Mouse (Mus musculus): Measurements from ENCODE around the gene Tns1. TPM values are rescaled to one million over a fixed set of nuclear protein-coding genes. Genes with fewer than 3 reads are reported as not detected.

Tns1 gene
- total and polyA plus RNA-seq, 3 experiments = 0.11 TPM; not detected in 2

DNA sequence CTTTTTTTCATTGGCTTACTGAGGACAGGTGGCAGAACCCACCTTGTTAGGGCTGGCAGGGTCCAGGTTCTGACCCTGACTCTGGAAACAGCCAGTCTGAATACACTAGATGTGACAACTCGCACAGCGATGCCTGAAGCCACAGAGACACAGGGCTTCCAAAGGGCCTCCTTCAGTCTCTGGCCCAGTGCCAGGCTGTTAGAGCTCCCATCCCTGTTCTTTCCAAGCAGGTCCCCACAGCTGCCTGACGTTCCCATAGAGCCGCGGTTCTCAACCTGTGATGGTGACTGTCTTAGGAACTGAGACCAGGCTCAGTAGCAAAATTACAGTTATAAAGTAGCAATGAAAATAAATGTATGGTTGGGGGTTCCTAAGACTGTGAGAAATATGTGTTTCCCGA, 217.9 kb downstream of the Tns1 start:
- H3K79me2 ChIP-seq (ENCODE audit: control insufficient read depth, insufficient read depth, low read length, poor library complexity) = no peaks in the 10 kb centered on the region
- H3K36me3 ChIP-seq (ENCODE audit: control insufficient read depth in 1 of 2, insufficient read depth in 2 of 2, low read length in 2 of 2) = no peaks in the 10 kb centered on the region
- H3K4me1 ChIP-seq (ENCODE audit: control insufficient read depth in 1 of 2, insufficient read depth in 2 of 2, low read length in 2 of 2) = no peaks in the 10 kb centered on the region
- no peaks in the 10 kb centered on the region for H3K27me3 ChIP-seq (ENCODE audit: control insufficient read depth in 1 of 2, insufficient read depth in 2 of 2, low read length in 2 of 2)
- TF ChIP-seq POLR2A (IDR thresholded peaks at IDR 0.05; ENCODE audit: control insufficient read depth in 1 of 2, insufficient read depth in 1 of 2, low read depth in 1 of 2, low read length in 2 of 2, poor library complexity in 1 of 2) = no peak
- TF ChIP-seq RAD21 (IDR thresholded peaks at IDR 0.05; ENCODE audit: low read depth, low read length) = no peak
- no peak for TF ChIP-seq ZMIZ1 (IDR thresholded peaks at IDR 0.05; ENCODE audit: low read depth, low read length)
- TF ChIP-seq TCF12 (IDR thresholded peaks at IDR 0.05; ENCODE audit: low read depth, low read length) = no peak
- no peak for TF ChIP-seq ZNF384 (IDR thresholded peaks at IDR 0.05; ENCODE audit: low read depth, low read length)
- DNase-seq (ENCODE audit: low read depth, low spot score) = no peak
- H3K9me3 ChIP-seq (replicated peaks; ENCODE audit: insufficient read depth, low read length) = no peaks in the 10 kb centered on the region
- H3K4me3 ChIP-seq (ENCODE audit: control insufficient read depth in 1 of 2, insufficient read depth in 1 of 2, low read depth in 2 of 2, low read length in 2 of 2) = no peak overlapping the region
- no peak overlapping the region for H3K27ac ChIP-seq (ENCODE audit: control insufficient read depth, low read depth, low read length)
- H3K9ac ChIP-seq (ENCODE audit: control insufficient read depth, low read depth, low read length, poor library complexity, severe bottlenecking) = no peak overlapping the region

DNA sequence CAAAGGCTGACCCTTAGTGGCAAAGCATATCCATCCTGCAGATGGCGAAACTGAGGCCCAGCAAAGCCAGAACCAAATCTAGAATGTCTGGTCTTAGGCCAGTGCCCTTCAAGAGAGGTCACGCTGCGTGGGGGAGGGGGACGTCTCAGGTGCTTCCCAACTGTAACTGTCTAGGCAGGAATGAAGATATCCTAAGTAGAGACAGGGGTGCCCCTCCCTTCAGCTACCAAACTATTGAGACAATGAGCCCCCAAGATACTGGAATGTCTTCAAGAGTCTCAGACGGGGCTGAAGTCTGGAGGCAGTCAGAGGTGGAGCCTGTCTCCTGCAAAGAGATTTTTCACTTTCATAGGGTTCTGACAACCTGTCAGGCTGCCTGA, 218.4 kb downstream of the Tns1 start:
- Histone ChIP-seq H3K27me3 (ENCODE audit: control insufficient read depth in 1 of 2, insufficient read depth in 2 of 2, low read length in 2 of 2) (no peaks in the 10 kb centered on the region), H3K4me1 (ENCODE audit: control insufficient read depth in 1 of 2, insufficient read depth in 2 of 2, low read length in 2 of 2) (no peaks in the 10 kb centered on the region), H3K36me3 (ENCODE audit: control insufficient read depth in 1 of 2, insufficient read depth in 2 of 2, low read length in 2 of 2) (no peaks in the 10 kb centered on the region), H3K27ac (ENCODE audit: control insufficient read depth, low read depth, low read length) (no peak overlapping the region), H3K4me3 (ENCODE audit: control insufficient read depth in 1 of 2, insufficient read depth in 1 of 2, low read depth in 2 of 2, low read length in 2 of 2) (no peak overlapping the region), H3K9me3 (replicated peaks; ENCODE audit: insufficient read depth, low read length) (no peaks in the 10 kb centered on the region), H3K79me2 (ENCODE audit: control insufficient read depth, insufficient read depth, low read length, poor library complexity) (no peaks in the 10 kb centered on the region), H3K9ac (ENCODE audit: control insufficient read depth, low read depth, low read length, poor library complexity, severe bottlenecking) (no peak overlapping the region)
- no peak for DNase-seq (ENCODE audit: low read depth, low spot score)
- TF ChIP-seq RCOR1 (IDR thresholded peaks at IDR 0.05; ENCODE audit: low read depth, low read length) = no peak
- TF ChIP-seq TCF12 (IDR thresholded peaks at IDR 0.05; ENCODE audit: low read depth, low read length) = no peak
- no peak for TF ChIP-seq MXI1 (IDR thresholded peaks at IDR 0.05; ENCODE audit: low read depth, low read length)

DNA sequence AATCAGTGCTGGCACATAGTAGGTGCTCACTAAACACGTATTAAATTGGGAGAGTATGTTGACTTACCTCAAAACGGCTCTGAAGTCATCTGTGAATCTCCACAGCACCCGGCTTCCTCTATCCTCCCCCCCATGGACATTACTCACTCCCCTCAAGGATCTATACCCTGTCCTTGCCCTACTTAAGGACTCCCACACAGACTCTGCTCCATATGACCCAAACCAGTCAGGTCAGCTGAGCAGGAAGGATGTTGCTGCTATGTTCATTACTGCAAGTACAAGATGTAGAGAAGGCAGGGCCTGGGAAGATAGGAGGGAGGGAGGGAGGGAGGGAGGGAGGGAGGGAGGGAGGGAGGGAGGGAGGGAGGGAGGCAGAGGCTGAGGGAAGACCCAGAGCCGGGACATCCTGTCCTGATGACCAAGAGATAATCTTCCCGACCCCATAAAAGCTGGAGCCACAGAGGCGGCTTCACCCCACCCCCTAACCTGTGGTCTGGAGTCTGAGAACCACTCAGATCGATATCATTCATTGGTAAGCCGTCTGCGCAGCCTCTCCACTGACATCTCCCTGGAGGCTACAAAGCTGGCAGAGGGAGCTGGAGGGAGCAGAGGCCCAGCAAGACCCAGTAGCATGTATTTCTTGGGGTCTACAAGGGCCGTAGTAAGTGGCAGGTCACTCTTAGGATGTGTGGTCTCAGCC, 219.0 kb downstream of the Tns1 start:
- H3K4me1 ChIP-seq (ENCODE audit: control insufficient read depth in 1 of 2, insufficient read depth in 2 of 2, low read length in 2 of 2) = no peaks in the 10 kb centered on the region
- no peak for DNase-seq (ENCODE audit: low read depth, low spot score)
- TF ChIP-seq MEF2A (IDR thresholded peaks at IDR 0.05; ENCODE audit: extremely low read depth, insufficient replicate concordance, low read depth, low read length, poor library complexity, severe bottlenecking) (no peak), TAL1 (IDR thresholded peaks at IDR 0.05; ENCODE audit: low read length) (no peak), SIN3A (IDR thresholded peaks at IDR 0.05; ENCODE audit: low read length) (no peak), NELFE (IDR thresholded peaks at IDR 0.05; ENCODE audit: low read depth, low read length) (no peak), ZC3H11A (IDR thresholded peaks at IDR 0.05; ENCODE audit: low read depth, low read length) (no peak), HCFC1 (IDR thresholded peaks at IDR 0.05; ENCODE audit: low read depth, low read length) (no peak), CTCF (IDR thresholded peaks at IDR 0.05 in 2 of 3, conservative IDR thresholded peaks at IDR 0.05 in 1 of 3; ENCODE audit: control insufficient read depth in 1 of 3, insufficient read depth in 1 of 3, low read depth in 2 of 3, low read length in 3 of 3, poor library complexity in 1 of 3, severe bottlenecking in 1 of 3) (no peak), ZMIZ1 (IDR thresholded peaks at IDR 0.05; ENCODE audit: low read depth, low read length) (no peak), GATA1 (IDR thresholded peaks at IDR 0.05; ENCODE audit: low read depth, low read length) (no peak), RAD21 (IDR thresholded peaks at IDR 0.05; ENCODE audit: low read depth, low read length) (no peak), UBTF (IDR thresholded peaks at IDR 0.05; ENCODE audit: borderline replicate concordance, insufficient read depth, low read depth, low read length) (no peak)

More for the DNA sequence above, 219.0 kb downstream of the Tns1 start:
- H3K36me3 ChIP-seq (ENCODE audit: control insufficient read depth in 1 of 2, insufficient read depth in 2 of 2, low read length in 2 of 2) = no peaks in the 10 kb centered on the region
- H3K9me3 ChIP-seq (replicated peaks; ENCODE audit: insufficient read depth, low read length) = no peaks in the 10 kb centered on the region
- H3K27me3 ChIP-seq (ENCODE audit: control insufficient read depth in 1 of 2, insufficient read depth in 2 of 2, low read length in 2 of 2) = no peaks in the 10 kb centered on the region
- no peak overlapping the region for H3K4me3 ChIP-seq (ENCODE audit: control insufficient read depth in 1 of 2, insufficient read depth in 1 of 2, low read depth in 2 of 2, low read length in 2 of 2)
- H3K27ac ChIP-seq (ENCODE audit: control insufficient read depth, low read depth, low read length) = no peak overlapping the region
- no peaks in the 10 kb centered on the region for H3K79me2 ChIP-seq (ENCODE audit: control insufficient read depth, insufficient read depth, low read length, poor library complexity)
- H3K9ac ChIP-seq (ENCODE audit: control insufficient read depth, low read depth, low read length, poor library complexity, severe bottlenecking) = no peak overlapping the region
